ENCODE assay signal across 25 mouse cellular contexts in genomic region chr1:13849071-13849470, GRCm38 (mm10).
A peak's percentile ranks its signal among the peaks of the same experiment; 100 is the strongest.
DNase-seq lines count a peak whose midpoint lies in the region; ATAC-seq lines count a peak whose summit lies in the region.
"Had no signal": no experiment of that assay in that cellular context is flagged by ENCODE, and none has a peak within 500 bp of the region (broad histone marks: within the 10 kb centered on the region; RNA-seq: fewer than 3 reads in every experiment).

No protein-coding gene starts in this region.

- H3K27ac ChIP-seq in embryonic facial prominence, embryonic 14.5 days (replicated peaks; ENCODE audit: low read depth, low read length), result no peak overlapping the region
- H3K27ac ChIP-seq in hindbrain, embryonic 12.5 days, result no peak overlapping the region
- H3K27ac ChIP-seq: forebrain, embryonic 10.5 days; forebrain, embryonic 13.5 days; gastrocnemius, adult 2 months; hindbrain, embryonic 13.5 days; intestine, embryonic 15.5 days had no signal

- peak; percentile 31 for DNase-seq in urinary bladder, adult 2 months (ENCODE audit: low spot score)
- no peak for DNase-seq in urinary bladder, postnatal 10 days (ENCODE audit: low spot score)
- DNase-seq in embryonic facial prominence, embryonic 14.5 days (ENCODE audit: low spot score), result peak; percentile 81
- DNase-seq in urinary bladder, postnatal 14 days (ENCODE audit: low spot score), result peak; percentile 74
- no peak for DNase-seq in adrenal gland, adult (ENCODE audit: inconsistent age in 2 of 2, low spot score in 1 of 2)
- DNase-seq: adrenal gland, adult 8-10 months; adrenal gland, postnatal 25 days; B cell, adult 2 months; cerebellum, adult 11-12 months; cerebellum, adult 8-10 months; cerebellum, postnatal 10 days; cerebellum, postnatal 36 days; embryo, embryonic 11 days; gastrocnemius, adult 2 months; gastrocnemius, postnatal 25 days; heart, adult 11 months had no signal

- peak; percentile 82 for ATAC-seq in embryonic facial prominence, embryonic 14.5 days (ENCODE audit: low read depth)
- ATAC-seq in hindbrain, embryonic 12.5 days (ENCODE audit: low FRiP score), result no peak
- ATAC-seq in megakaryocyte progenitor cell, adult 5-6 weeks (replicated peaks; ENCODE audit: poor library complexity), result no peak
- ATAC-seq: forebrain, embryonic 13.5 days; forebrain, embryonic 16.5 days; hindbrain, embryonic 16.5 days; intestine, embryonic 15.5 days had no signal

- no peak overlapping the region for H3K4me2 ChIP-seq in embryonic facial prominence, embryonic 14.5 days (ENCODE audit: low read depth, low read length)
- no peak overlapping the region for H3K4me2 ChIP-seq in hindbrain, embryonic 12.5 days (replicated peaks)
- H3K4me2 ChIP-seq: forebrain, embryonic 13.5 days; heart, embryonic 11.5 days; hindbrain, embryonic 13.5 days; intestine, embryonic 15.5 days had no signal

- no peaks in the 10 kb centered on the region for H3K36me3 ChIP-seq in embryonic facial prominence, embryonic 14.5 days (ENCODE audit: control insufficient read depth, insufficient read depth, low read length)
- H3K36me3 ChIP-seq in hindbrain, embryonic 12.5 days, result no peaks in the 10 kb centered on the region
- H3K36me3 ChIP-seq: forebrain, embryonic 10.5 days; hindbrain, embryonic 13.5 days; intestine, embryonic 15.5 days had no signal

- no peaks in the 10 kb centered on the region for H3K9me3 ChIP-seq in embryonic facial prominence, embryonic 14.5 days (ENCODE audit: control insufficient read depth, low read length)
- no peaks in the 10 kb centered on the region for H3K9me3 ChIP-seq in hindbrain, embryonic 12.5 days (replicated peaks)
- H3K9me3 ChIP-seq: forebrain, embryonic 10.5 days; forebrain, embryonic 13.5 days; hindbrain, embryonic 13.5 days; intestine, embryonic 15.5 days had no signal

- no peaks in the 10 kb centered on the region for H3K4me1 ChIP-seq in embryonic facial prominence, embryonic 14.5 days (ENCODE audit: control insufficient read depth, insufficient read depth, low read length)
- H3K4me1 ChIP-seq in hindbrain, embryonic 12.5 days, result no peaks in the 10 kb centered on the region
- H3K4me1 ChIP-seq: forebrain, embryonic 13.5 days; hindbrain, embryonic 13.5 days; intestine, embryonic 15.5 days had no signal

- H3K9ac ChIP-seq in embryonic facial prominence, embryonic 14.5 days (ENCODE audit: low read depth, low read length), result no peak overlapping the region
- no peak overlapping the region for H3K9ac ChIP-seq in hindbrain, embryonic 12.5 days
- H3K9ac ChIP-seq: forebrain, embryonic 13.5 days; hindbrain, embryonic 13.5 days; intestine, embryonic 15.5 days had no signal

- H3K4me3 ChIP-seq in embryonic facial prominence, embryonic 14.5 days (ENCODE audit: low read depth, low read length), result no peak overlapping the region
- H3K4me3 ChIP-seq in hindbrain, embryonic 12.5 days, result no peak overlapping the region
- H3K4me3 ChIP-seq: forebrain, embryonic 10.5 days; forebrain, embryonic 13.5 days; gastrocnemius, adult 2 months; hindbrain, embryonic 13.5 days; intestine, embryonic 15.5 days had no signal

- 64% methylated on average over 4 of the region's 4 CpGs for WGBS in embryonic facial prominence, embryonic 14.5 days
- 79% methylated on average over 4 of the region's 4 CpGs for WGBS in hindbrain, embryonic 12.5 days

- no peaks in the 10 kb centered on the region for H3K27me3 ChIP-seq in embryonic facial prominence, embryonic 14.5 days (replicated peaks; ENCODE audit: control insufficient read depth, insufficient read depth, low read length)
- H3K27me3 ChIP-seq in hindbrain, embryonic 12.5 days, result no peaks in the 10 kb centered on the region
- H3K27me3 ChIP-seq: forebrain, embryonic 13.5 days; hindbrain, embryonic 13.5 days; intestine, embryonic 15.5 days had no signal

Comparison
In these comparisons a context has a peak if more than half of its experiments do, and no peak if none do; other contexts are left out.
1. DNase-seq: peak in urinary bladder, adult 2 months (single experiment), embryonic facial prominence, embryonic 14.5 days (single experiment) and urinary bladder, postnatal 14 days (single experiment); none in urinary bladder, postnatal 10 days (single experiment) and adrenal gland, adult (0 of 2).